Mouse (Mus musculus) hindbrain, postnatal 0 days (tissue): Measurements from ENCODE around the gene Phactr1. TPM values are rescaled to one million over a fixed set of nuclear protein-coding genes. Genes with fewer than 3 reads are reported as not detected.

Experiments
- ATAC-seq: fragments of 200-750 bp; cut with Nextera tagmentation; 2 replicates; pipeline ENCODE4 v1.8.0; 2017; ENCODE audit warnings: mild to moderate bottlenecking, moderate TSS enrichment, moderate library complexity
- DNase-seq: peaks from one replicate; pipeline ENCODE4 v3.0.0-alpha.2; 2015; ENCODE audit warnings: low spot score
- H3K27ac ChIP-seq: fragments of 300-500 bp; sonication (generic); 2 replicates; pipeline ENCODE4 v1.5.1; 2014; ENCODE audit warnings: mild to moderate bottlenecking
- H3K27me3 ChIP-seq: fragments of 300-500 bp; sonication (generic); 2 replicates; pipeline ENCODE4 v1.6.1; 2014; ENCODE audit warnings: low read length, mixed read lengths; ENCODE audit not compliant: insufficient read depth
- H3K36me3 ChIP-seq: fragments of 300-500 bp; sonication (generic); 2 replicates; pipeline ENCODE4 v1.6.1; 2014; ENCODE audit warnings: low read length, mixed read lengths; ENCODE audit not compliant: insufficient read depth
- H3K4me1 ChIP-seq: fragments of 300-500 bp; sonication (generic); 2 replicates; pipeline ENCODE4 v1.6.1; 2014; ENCODE audit warnings: antibody characterized with exemption, low read length, mixed read lengths; ENCODE audit not compliant: insufficient read depth
- H3K4me2 ChIP-seq: fragments of 300-500 bp; sonication (generic); 2 replicates; pipeline ENCODE4 v1.6.1; 2014; ENCODE audit warnings: low read depth, mild to moderate bottlenecking, low read length, moderate library complexity, mixed read lengths
- H3K4me3 ChIP-seq: fragments of 300-500 bp; sonication (generic); 2 replicates; pipeline ENCODE4 v1.5.1; 2014; ENCODE audit warnings: low read length
- H3K9ac ChIP-seq: fragments of 300-500 bp; sonication (generic); replicated peaks from 2 replicates; pipeline ENCODE4 v1.6.1; 2014; ENCODE audit warnings: mild to moderate bottlenecking, low read length, moderate library complexity, mixed read lengths
- H3K9me3 ChIP-seq: fragments of 300-500 bp; sonication (generic); 2 replicates; pipeline ENCODE4 v1.6.1; 2016; ENCODE audit warnings: low read length, mixed read lengths
- CTCF ChIP-seq: IDR thresholded peaks from 2 replicates; pipeline ENCODE4 v1.5.1; 2016; ENCODE audit warnings: antibody characterized with exemption, control low read depth, low read depth
- WGBS: fragments of 180-500 bp; shearing (Covaris S2); extraction: QIAGEN DNeasy Blood & Tissue Kit; methylation state at CpG from one replicate; pipeline ENCODE4 v1.1.7; 2014; 5-methylcytosine and 5-hydroxymethylcytosine counted together
- polyA plus RNA-seq: library from polyadenylated mRNA; unstranded; fragments of >200 nt; fragmentation: Nextera tagmentation; extraction: Ambion mirVana; gene quantifications from 2 replicates; pipeline ENCODE4 v1.2.1, GENCODE M21; 2015
- total RNA-seq: library from RNA; depleted of rRNA; stranded (reverse); fragments of >200 nt; gene quantifications from 2 replicates; pipeline ENCODE4 v1.2.3, GENCODE M21; 2014

Phactr1 gene
- total and polyA plus RNA-seq, 2 experiments from 2014 or later, result 46.6 to 56.7 TPM

GRCm38 (mm10) chr13:42954116-42954515 is 273.7 kb downstream of the Phactr1 start:
- H3K36me3 ChIP-seq, result no peaks in the 10 kb centered on the region
- H3K4me1 ChIP-seq, result no peaks in the 10 kb centered on the region
- TF ChIP-seq CTCF, result no peak
- H3K9me3 ChIP-seq, result no peaks in the 10 kb centered on the region
- no peak overlapping the region for H3K4me3 ChIP-seq
- DNase-seq (no peak), ATAC-seq (no peak)
- no peaks in the 10 kb centered on the region for H3K27me3 ChIP-seq
- no peak overlapping the region for H3K27ac ChIP-seq
- no peak overlapping the region for H3K9ac ChIP-seq
- 61% methylated on average over 5 of the region's 5 CpGs for WGBS
- no peak overlapping the region for H3K4me2 ChIP-seq

- 90% methylated on average over 10 of the region's 10 CpGs for WGBS
- no peak overlapping the region for H3K4me2 ChIP-seq
- ATAC-seq, result no peak
Observed at GRCm38 (mm10) chr13:42956327-42956726, 275.9 kb downstream of the Phactr1 start.

GRCm38 (mm10) chr13:42957856-42958255 is 277.4 kb downstream of the Phactr1 start:
- H3K27me3 ChIP-seq, result no peaks in the 10 kb centered on the region
- no peak for TF ChIP-seq CTCF
- no peaks in the 10 kb centered on the region for H3K36me3 ChIP-seq
- no peak overlapping the region for H3K9ac ChIP-seq
- no peak for ATAC-seq
- WGBS, result 50% methylated on average over 7 of the region's 7 CpGs
- H3K4me1 ChIP-seq, result no peaks in the 10 kb centered on the region
- no peak overlapping the region for H3K27ac ChIP-seq
- H3K9me3 ChIP-seq, result no peaks in the 10 kb centered on the region
- H3K4me2 ChIP-seq, result no peak overlapping the region
- H3K4me3 ChIP-seq, result no peak overlapping the region
- no peak for DNase-seq

More at GRCm38 (mm10) chr13:42956327-42956726, 275.9 kb downstream of the Phactr1 start:
- H3K9ac ChIP-seq, result no peak overlapping the region
- no peak overlapping the region for H3K4me3 ChIP-seq
- H3K27ac ChIP-seq, result no peak overlapping the region
- H3K36me3 ChIP-seq, result no peaks in the 10 kb centered on the region
- TF ChIP-seq CTCF, result no peak
- no peaks in the 10 kb centered on the region for H3K9me3 ChIP-seq
- H3K4me1 ChIP-seq, result no peaks in the 10 kb centered on the region
- H3K27me3 ChIP-seq, result no peaks in the 10 kb centered on the region
- no peak for DNase-seq

GRCm38 (mm10) chr13:42958867-42959266 is 278.4 kb downstream of the Phactr1 start:
- Histone ChIP-seq H3K27me3 (no peaks in the 10 kb centered on the region), H3K4me2 (no peak overlapping the region), H3K4me1 (no peaks in the 10 kb centered on the region), H3K36me3 (no peaks in the 10 kb centered on the region), H3K9ac (no peak overlapping the region), H3K9me3 (no peaks in the 10 kb centered on the region), H3K27ac (no peak overlapping the region), H3K4me3 (no peak overlapping the region)
- no peak for TF ChIP-seq CTCF
- 93% methylated on average over 2 of the region's 2 CpGs for WGBS
- DNase-seq (no peak), ATAC-seq (no peak)

- no peak for TF ChIP-seq CTCF
- Histone ChIP-seq H3K9ac (no peak overlapping the region), H3K27ac (no peak overlapping the region), H3K9me3 (no peaks in the 10 kb centered on the region), H3K36me3 (no peaks in the 10 kb centered on the region), H3K4me3 (no peak overlapping the region), H3K27me3 (no peaks in the 10 kb centered on the region), H3K4me2 (no peak overlapping the region), H3K4me1 (no peaks in the 10 kb centered on the region)
- ATAC-seq (no peak), DNase-seq (no peak)
- 94% methylated on average over 4 of the region's 4 CpGs for WGBS
Observed at GRCm38 (mm10) chr13:42961561-42961960, 281.1 kb downstream of the Phactr1 start.

- WGBS, result 77% methylated on average over 4 of the region's 4 CpGs
- Histone ChIP-seq H3K9me3 (no peaks in the 10 kb centered on the region), H3K9ac (no peak overlapping the region), H3K27ac (no peak overlapping the region), H3K4me3 (no peak overlapping the region), H3K4me2 (no peak overlapping the region), H3K27me3 (no peaks in the 10 kb centered on the region), H3K4me1 (no peaks in the 10 kb centered on the region), H3K36me3 (no peaks in the 10 kb centered on the region)
- TF ChIP-seq CTCF, result no peak
- no peak for ATAC-seq
- no peak for DNase-seq
Observed at GRCm38 (mm10) chr13:42968537-42968936, 288.1 kb downstream of the Phactr1 start.

GRCm38 (mm10) chr13:42973561-42973960 is 293.1 kb downstream of the Phactr1 start:
- no peak overlapping the region for H3K9ac ChIP-seq
- no peaks in the 10 kb centered on the region for H3K27me3 ChIP-seq
- no peak overlapping the region for H3K27ac ChIP-seq
- DNase-seq (no peak), ATAC-seq (no peak)
- H3K4me3 ChIP-seq, result no peak overlapping the region
- H3K4me1 ChIP-seq, result no peaks in the 10 kb centered on the region
- H3K4me2 ChIP-seq, result no peak overlapping the region
- no peak for TF ChIP-seq CTCF
- 80% methylated on average over 3 of the region's 3 CpGs for WGBS
- H3K9me3 ChIP-seq, result no peaks in the 10 kb centered on the region
- H3K36me3 ChIP-seq, result no peaks in the 10 kb centered on the region
